Mouse (Mus musculus) brain, embryonic 14.5 days (tissue): ENCODE measurements around the gene Gnaq. TPM values are rescaled to one million over a fixed set of nuclear protein-coding genes. Genes with fewer than 3 reads are reported as not detected.

Source experiments
- DNase-seq: peaks from one replicate; pipeline ENCODE4 v3.0.0-alpha.2; 2011; ENCODE audit warnings: low read depth
- CTCF ChIP-seq: fragments of 200-500 bp; IDR thresholded peaks from 2 replicates; pipeline ENCODE4 v1.5.1; 2012; ENCODE audit warnings: inconsistent platforms, mild to moderate bottlenecking, moderate library complexity, borderline replicate concordance; ENCODE audit not compliant: insufficient read depth, insufficient read length; ENCODE audit errors: extremely low read depth
- POLR2A ChIP-seq: fragments of 200-500 bp; IDR thresholded peaks from 2 replicates; pipeline ENCODE4 v1.6.1; 2012; ENCODE audit warnings: mild to moderate bottlenecking, inconsistent platforms, borderline replicate concordance; ENCODE audit not compliant: poor library complexity, insufficient read depth, insufficient read length, severe bottlenecking; ENCODE audit errors: extremely low read depth
- polyA plus RNA-seq: library from polyadenylated mRNA; depleted of rRNA; stranded (reverse); fragments of >200 nt; gene quantifications from 2 replicates; pipeline ENCODE4 v1.2.3, GENCODE M21; 2012; rRNA removed

Gene Gnaq
- polyA plus RNA-seq, 1 experiment: 83.4 TPM

DNA sequence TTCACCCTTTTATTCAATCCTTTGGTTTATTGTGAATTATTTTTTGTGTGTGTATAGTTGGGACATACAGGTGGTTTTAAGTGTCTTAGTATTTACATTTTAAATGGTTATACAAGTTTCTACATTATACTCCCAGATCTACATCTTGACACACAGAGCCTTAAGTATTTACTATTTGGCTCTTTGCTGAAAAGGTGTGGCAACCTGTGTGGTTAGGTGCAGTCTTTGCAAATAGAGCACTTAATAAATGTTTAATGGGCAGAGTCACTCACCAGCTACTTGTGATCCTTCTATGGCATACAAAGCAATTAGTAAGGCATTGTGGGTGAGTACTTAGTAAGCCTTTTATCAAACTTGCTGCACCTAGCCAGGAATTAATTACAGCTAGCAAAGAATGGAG lies 278.7 kb downstream of the Gnaq start:
- TF ChIP-seq POLR2A (no peak), CTCF (no peak)
- DNase-seq: no peak

GRCm38 (mm10) chr19:16418086-16418663 lies 285.5 kb downstream of the Gnaq start:
- no peak for DNase-seq
- TF ChIP-seq POLR2A: no peak
- TF ChIP-seq CTCF: no peak

GRCm38 (mm10) chr19:16425596-16425995 lies 293.0 kb downstream of the Gnaq start:
- DNase-seq: no peak
- TF ChIP-seq POLR2A (no peak), CTCF (no peak)

- no peak for TF ChIP-seq POLR2A
- no peak for TF ChIP-seq CTCF
- no peak for DNase-seq
Measured at GRCm38 (mm10) chr19:16431368-16431767, 298.7 kb downstream of the Gnaq start.

DNA sequence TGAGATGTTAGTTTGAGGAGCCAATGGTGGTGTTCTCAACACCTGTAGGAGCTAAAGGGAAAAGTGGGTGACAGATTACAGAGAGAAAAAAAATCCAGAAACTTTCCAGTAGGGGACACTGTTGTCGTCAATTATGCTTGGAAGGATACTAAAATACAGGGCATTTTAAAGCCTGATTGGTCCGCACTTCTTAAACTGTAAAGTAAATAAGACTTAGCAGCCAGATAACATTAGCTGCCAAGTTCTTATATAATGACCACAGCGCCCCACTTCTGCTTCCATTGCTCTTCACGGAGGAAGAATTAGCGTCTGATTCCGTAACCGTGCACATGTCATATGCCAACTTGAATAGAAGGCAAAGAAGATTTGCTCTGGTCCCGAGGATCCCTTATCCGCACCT lies 302.2 kb downstream of the Gnaq start:
- TF ChIP-seq POLR2A (no peak), CTCF (no peak)
- DNase-seq: peak; percentile 55

DNA sequence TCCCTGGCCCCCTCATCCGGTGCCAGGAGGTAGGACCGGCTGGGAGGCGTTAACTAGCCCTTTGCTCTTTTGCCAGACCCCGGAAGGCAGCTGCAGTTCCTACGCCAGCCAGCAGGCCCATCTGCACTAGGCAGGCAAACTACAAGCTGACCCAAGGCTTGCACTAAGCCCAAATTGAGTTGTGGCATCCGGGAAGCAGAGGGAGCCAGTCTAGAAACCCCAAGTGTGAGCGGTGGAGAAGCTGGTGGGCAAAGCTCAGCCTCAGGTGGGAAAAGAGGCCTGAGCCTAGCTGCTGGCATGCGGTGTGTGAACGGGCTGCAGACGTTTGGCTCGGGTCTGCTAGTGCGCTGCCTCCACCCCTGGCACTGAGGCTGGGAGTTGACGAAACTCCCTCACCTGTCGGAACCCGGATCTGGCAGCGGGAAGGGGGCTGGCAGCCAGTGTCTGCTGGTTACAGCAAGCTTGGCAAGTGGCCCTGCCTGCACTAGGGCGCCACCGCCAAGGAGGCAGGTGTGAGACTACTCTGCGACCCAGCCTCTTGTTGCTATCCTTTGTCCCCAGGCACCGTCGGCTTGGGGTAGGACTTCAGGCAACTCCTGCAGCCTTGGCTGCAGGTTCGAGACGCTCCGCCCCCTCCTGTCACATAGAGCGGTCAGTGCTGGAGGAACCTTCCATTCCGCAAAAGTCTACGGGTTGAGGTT lies 303.1 kb downstream of the Gnaq start, which contains the start of gene Gna14:
Gene Gna14 (plus strand): TSS at position 232 of the 701 bp plus-strand sequence.
- peak; percentile 74 for TF ChIP-seq CTCF
- TF ChIP-seq POLR2A: no peak
- DNase-seq: peak; percentile 75

DNA sequence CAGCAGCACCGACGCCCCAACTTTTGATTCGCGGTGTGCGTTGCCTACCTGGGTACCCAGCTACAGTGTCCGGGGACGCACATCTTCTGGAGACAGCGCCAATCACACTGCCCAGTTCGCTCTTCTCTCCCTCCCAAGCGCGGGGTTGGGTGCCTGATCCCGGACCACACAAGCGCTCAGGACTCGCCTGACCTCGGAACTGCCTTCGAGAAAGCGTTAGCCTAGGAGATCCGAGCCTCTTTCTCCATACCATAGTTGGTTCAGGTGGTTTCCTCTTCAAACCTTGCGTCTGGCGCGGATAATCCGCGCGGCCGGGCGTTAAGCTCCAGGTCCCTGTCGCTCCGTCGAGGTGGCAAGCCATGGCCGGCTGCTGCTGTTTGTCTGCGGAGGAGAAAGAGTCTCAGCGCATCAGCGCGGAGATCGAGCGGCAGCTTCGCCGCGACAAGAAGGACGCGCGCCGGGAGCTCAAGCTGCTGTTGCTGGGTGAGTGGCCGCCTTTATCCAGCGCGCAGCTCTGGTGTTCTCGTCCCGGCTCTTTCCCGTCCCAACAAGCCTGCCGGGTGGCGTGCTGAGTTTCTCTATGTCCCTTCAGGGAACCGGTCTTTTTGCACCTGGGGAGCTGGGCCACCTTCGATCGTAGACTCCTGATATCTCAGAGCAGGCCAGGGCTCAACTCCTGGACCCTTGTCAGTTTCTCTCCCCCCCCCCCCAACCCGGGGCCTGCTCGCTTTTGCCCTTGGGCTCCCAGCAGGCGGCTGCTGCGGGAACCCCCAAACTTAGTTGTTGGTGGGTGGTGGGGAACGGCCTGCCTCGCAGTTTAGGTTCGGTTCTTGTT lies 303.9 kb downstream of the Gnaq start:
- peak; percentile 71 for DNase-seq
- TF ChIP-seq POLR2A (no peak), CTCF (no peak)

Other genes with a start within 250 kb of the Gnaq start
- 96.9 and 98.3 TPM in 2 replicates for gene Psat1, start 185.5 kb upstream of the Gnaq start, polyA plus RNA-seq
- 21.7 and 24.5 TPM in 2 replicates for gene Cep78, start 147.8 kb upstream of the Gnaq start, polyA plus RNA-seq